Mouse (Mus musculus) olfactory bulb, adult 2 months (tissue): ENCODE measurements at regions not wholly inside any gene's neighbourhood (a gene's known extent, or its start where the extent isn't known, plus 50 kb on each side); places are given as distances from the start of the nearest gene placed in this dataset.

Experiments used
- H3K27ac ChIP-seq: fragments of 200-500 bp; 2 replicates; pipeline ENCODE4 v1.5.1; 2012; ENCODE audit warnings: low read depth, low read length; ENCODE audit not compliant: insufficient read depth
- H3K4me1 ChIP-seq: fragments of 200-500 bp; 2 replicates; pipeline ENCODE4 v1.6.1; 2012; ENCODE audit warnings: low read length; ENCODE audit not compliant: control insufficient read depth, insufficient read depth
- H3K4me3 ChIP-seq: fragments of 200-500 bp; 2 replicates; pipeline ENCODE4 v1.5.1; 2012; ENCODE audit warnings: mild to moderate bottlenecking, low read depth, low read length, moderate library complexity; ENCODE audit not compliant: insufficient read depth
- CTCF ChIP-seq: fragments of 200-500 bp; IDR thresholded peaks from 2 replicates; pipeline ENCODE4 v1.5.1; 2012; ENCODE audit warnings: low read depth, mild to moderate bottlenecking, low read length, moderate library complexity; ENCODE audit not compliant: insufficient read depth
- POLR2A ChIP-seq: fragments of 200-500 bp; IDR thresholded peaks from 2 replicates; pipeline ENCODE4 v1.6.1; 2012; ENCODE audit warnings: mild to moderate bottlenecking, low read depth, low read length, moderate library complexity; ENCODE audit not compliant: insufficient read depth
- WGBS: fragments of 180-500 bp; shearing (Covaris S2); methylation state at CpG from one replicate; pipeline ENCODE4 v1.1.7; 2018; 5-methylcytosine and 5-hydroxymethylcytosine counted together

DNA sequence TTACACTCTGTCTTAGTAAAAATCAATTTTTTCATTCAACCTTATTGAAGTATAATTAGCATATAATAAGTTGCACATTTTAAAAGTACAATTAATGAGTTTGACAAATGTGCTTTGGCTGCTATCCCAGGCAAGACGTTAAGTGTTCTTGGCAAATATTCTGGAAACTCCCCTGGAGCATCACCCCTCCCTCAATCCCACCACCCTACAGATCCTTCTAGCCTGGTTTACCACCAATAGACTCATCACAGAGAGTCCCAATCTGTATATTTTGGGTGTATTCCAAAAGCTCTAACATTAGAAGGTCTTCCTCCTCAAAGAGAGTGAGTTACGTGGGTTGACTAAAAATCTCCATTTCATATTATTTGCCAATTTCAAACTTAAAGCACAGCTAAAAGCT is 278.5 kb downstream of the Car8 start:
- Histone ChIP-seq H3K27ac (0 out of 2 replicates have a peak overlapping the region, but pooled peaks have one; percentile 57), H3K4me3 (no peak overlapping the region), H3K4me1 (peaks cover 5% of the 10 kb centered on the region)
- no peak for TF ChIP-seq CTCF
- no peak for TF ChIP-seq POLR2A
- 48% methylated on average over 2 of the region's 2 CpGs for WGBS

- TF ChIP-seq CTCF: no peak
- no peak for TF ChIP-seq POLR2A
- peak overlapping the region; percentile 70 for H3K27ac ChIP-seq
- WGBS: 31% methylated on average over 1 of the region's 1 CpGs
Observed at GRCm38 (mm10) chr4:7948020-7948419, 290.8 kb downstream of the Car8 start.

GRCm38 (mm10) chr4:7921503-7921902 is 317.3 kb downstream of the Car8 start:
- no peak for TF ChIP-seq POLR2A
- TF ChIP-seq CTCF: no peak
- H3K4me3 ChIP-seq: no peak overlapping the region
- no peak overlapping the region for H3K27ac ChIP-seq
- WGBS: 82% methylated on average over 2 of the region's 2 CpGs
- H3K4me1 ChIP-seq: no peaks in the 10 kb centered on the region

More at GRCm38 (mm10) chr4:7948020-7948419, 290.8 kb downstream of the Car8 start:
- no peak overlapping the region for H3K4me3 ChIP-seq
- H3K4me1 ChIP-seq: peaks cover 5% of the 10 kb centered on the region

DNA sequence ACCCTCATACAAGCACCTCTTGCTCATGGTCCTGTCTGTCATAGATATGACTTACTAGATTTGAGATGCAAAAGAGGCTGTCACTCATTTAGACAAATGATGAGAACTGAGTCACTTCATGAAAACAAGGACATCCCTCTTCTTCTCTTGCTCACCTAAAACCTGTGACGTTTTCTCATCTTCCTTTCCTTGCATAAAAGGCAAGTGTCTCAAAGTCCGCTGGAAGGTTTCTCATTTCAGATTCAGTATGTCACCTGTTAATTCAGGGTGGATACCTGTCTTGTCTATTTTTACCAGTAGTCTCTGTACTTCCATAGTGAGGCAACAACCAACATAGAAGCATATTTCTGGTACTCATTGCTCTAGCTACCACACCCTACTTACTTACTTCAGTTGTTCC is 325.6 kb downstream of the Car8 start:
- H3K4me3 ChIP-seq: no peak overlapping the region
- no peak overlapping the region for H3K27ac ChIP-seq
- 96% methylated on average over 2 of the region's 2 CpGs for WGBS
- H3K4me1 ChIP-seq: no peaks in the 10 kb centered on the region
- TF ChIP-seq POLR2A (no peak), CTCF (no peak)

- TF ChIP-seq POLR2A: no peak
- no peak for TF ChIP-seq CTCF
- 77% methylated on average over 2 of the region's 2 CpGs for WGBS
- Histone ChIP-seq H3K4me3 (no peak overlapping the region), H3K27ac (no peak overlapping the region), H3K4me1 (no peaks in the 10 kb centered on the region)
Observed at GRCm38 (mm10) chr4:7912675-7913074, 326.2 kb downstream of the Car8 start.

DNA sequence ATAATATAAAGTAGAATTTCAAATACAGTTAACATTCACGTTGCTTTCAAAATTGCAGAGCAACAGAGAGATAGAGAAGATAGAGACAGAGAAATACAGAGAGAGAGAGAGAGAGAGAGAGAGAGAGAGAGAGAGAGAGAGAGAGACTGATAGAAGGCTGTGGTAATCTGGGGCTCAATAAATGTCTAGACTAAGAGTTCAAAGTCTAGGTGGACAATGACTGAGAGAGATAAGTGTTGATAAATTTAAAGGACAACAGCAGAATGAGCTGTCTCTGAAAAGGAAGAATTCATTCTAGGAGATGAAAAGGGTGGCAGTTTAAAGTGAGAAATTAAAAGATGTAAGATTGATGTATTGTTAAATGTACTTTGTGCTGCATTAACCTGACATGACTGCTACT is 335.7 kb downstream of the Car8 start:
- Histone ChIP-seq H3K27ac (no peak overlapping the region), H3K4me1 (no peaks in the 10 kb centered on the region), H3K4me3 (no peak overlapping the region)
- TF ChIP-seq POLR2A (no peak), CTCF (no peak)
- 71% methylated on average over 1 of the region's 1 CpGs for WGBS

- TF ChIP-seq CTCF: no peak
- 38% methylated on average over 4 of the region's 4 CpGs for WGBS
- Histone ChIP-seq H3K4me3 (no peak overlapping the region), H3K4me1 (no peaks in the 10 kb centered on the region), H3K27ac (no peak overlapping the region)
Observed at GRCm38 (mm10) chr4:7894914-7895313, 343.9 kb downstream of the Car8 start.

- WGBS: 73% methylated on average over 2 of the region's 2 CpGs
- no peaks in the 10 kb centered on the region for H3K4me1 ChIP-seq
- no peak overlapping the region for H3K4me3 ChIP-seq
- no peak overlapping the region for H3K27ac ChIP-seq
- TF ChIP-seq CTCF (no peak), POLR2A (no peak)
Observed at GRCm38 (mm10) chr4:7891128-7891527, 347.7 kb downstream of the Car8 start.

DNA sequence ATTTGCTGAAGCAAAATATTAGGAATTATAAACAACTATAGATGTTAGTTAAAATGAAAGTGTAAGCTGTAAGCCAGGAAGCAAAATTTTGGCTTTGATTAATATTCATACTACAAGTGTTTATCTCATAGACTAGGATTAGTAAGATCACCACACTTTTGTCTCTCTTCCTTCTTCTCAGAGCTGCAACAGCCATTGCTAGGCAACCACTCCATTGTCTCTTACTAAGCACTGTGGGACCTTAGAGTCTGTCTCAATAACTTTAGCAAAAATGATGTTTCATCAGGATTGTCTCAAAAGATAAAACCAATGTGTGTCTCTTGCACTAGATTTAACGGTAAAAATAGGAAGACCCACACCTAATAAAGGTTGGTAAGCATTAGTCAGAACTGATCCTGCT is 384.3 kb downstream of the Car8 start:
- Histone ChIP-seq H3K4me3 (no peak overlapping the region), H3K4me1 (no peaks in the 10 kb centered on the region), H3K27ac (no peak overlapping the region)
- WGBS: 80% methylated on average over 1 of the region's 1 CpGs
- no peak for TF ChIP-seq CTCF
- TF ChIP-seq POLR2A: no peak

- TF ChIP-seq POLR2A (no peak), CTCF (no peak)
- WGBS: 72% methylated on average over 1 of the region's 1 CpGs
- H3K4me1 ChIP-seq: no peaks in the 10 kb centered on the region
- H3K27ac ChIP-seq: no peak overlapping the region; the same call in 1 of the 2 replicates
- no peak overlapping the region for H3K4me3 ChIP-seq
Observed at GRCm38 (mm10) chr4:7853121-7853782, 385.6 kb downstream of the Car8 start.
